Mouse (Mus musculus) CD4-positive helper T cell, adult 2 months (primary cell): ENCODE measurements at regions not wholly inside any gene's neighbourhood (a gene's known extent, or its start where the extent isn't known, plus 50 kb on each side); places are given as distances from the start of the nearest gene placed in this dataset.

Experiments
- DNase-seq: peaks from one replicate; pipeline ENCODE4 v3.0.0-alpha.2; 2012; ENCODE audit warnings: low read depth, missing footprints, low spot score

DNA sequence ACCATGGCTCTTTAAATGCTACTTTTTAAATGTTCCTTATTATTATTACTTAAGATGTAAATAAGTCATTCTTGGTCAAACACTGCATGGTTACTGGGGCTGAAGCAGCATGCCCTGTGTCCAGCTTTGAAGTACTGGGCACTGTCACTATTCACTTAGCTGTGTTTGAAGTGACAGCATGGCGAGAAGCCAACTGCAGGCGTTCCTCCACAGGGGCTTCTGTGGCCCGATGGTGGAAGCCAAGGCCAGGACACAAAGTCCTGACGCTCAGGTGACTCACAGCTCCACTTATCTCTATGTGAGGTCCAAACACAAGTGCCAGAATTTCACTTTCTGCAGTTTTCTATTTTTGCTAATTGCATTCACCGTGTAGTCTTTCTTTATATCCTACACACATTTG is 65.3 kb downstream of the Cdca7 start:
- DNase-seq = no peak

DNA sequence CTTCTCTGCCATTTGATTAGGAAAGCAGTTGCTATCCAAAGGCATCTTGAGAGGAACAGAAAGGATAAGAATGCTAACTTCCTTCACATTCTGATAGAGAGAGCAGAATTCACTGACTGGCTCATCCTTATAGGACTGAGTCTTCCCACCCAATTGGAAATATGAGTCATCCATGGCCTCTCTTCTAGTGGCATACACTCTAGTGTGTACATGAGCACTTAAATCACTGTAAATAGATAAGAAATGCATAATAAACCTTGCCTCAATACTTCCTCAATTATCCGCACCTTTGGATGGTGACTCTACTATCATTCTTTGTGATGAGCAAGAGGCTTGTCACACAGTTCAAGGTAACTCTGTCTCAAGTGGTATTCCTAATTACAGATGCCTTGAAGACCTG is 69.5 kb downstream of the Cdca7 start:
- no peak for DNase-seq

DNA sequence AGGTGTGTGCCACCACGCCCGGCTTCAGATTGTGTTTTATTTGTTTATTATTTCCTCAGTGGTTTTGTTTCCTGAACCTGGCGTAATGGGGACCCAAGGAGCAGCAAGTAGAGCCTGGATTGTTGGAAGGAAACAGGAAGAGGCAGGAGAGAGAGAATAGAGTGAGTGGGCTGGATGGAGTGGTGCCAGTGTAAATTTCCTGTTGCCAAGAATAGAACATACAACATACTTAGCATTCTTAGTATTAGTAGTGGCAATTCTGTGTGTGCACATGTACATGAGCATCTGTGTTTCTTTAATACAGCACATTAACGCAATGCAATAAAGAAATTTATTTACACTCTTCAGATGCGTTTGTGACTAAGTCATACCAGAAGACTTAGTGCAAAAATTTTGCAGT is 70.5 kb downstream of the Cdca7 start:
- no peak for DNase-seq

DNA sequence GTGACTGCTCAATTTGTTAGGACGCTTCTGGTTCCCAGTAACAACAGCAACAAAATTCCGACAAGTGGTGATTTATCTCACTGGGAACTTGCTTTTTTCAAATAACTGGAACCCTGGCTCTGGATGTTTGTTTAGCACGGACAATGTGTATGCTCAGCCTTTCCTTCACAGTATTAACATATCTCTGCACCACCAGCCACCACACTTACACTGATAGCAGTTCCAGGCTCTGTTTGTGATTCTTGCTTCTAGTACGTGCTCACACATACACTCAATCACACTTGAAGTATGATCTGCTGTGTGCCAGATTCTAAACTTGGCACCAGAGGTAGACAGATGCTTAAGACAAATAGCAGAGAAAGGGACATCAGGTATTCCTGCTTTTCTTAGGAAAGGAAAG is 71.0 kb downstream of the Cdca7 start:
- DNase-seq = no peak

DNA sequence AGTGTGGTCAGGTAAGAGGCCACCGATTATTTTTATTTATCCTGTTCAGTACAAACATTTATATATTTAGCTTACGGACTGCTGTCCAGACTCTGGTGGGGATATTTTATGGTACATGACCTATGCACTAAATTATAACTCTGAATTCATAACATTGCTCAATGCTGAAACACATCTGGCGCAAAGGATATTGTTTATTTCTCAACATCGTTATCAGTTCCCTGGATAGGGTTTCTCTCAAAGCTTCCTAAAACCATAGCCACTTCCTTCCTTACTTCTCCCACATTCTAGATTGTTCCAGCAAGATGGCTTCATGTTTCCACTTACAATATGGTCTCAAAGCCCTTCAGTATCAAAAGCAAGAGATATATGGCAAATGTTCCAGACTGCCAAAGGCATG is 75.3 kb downstream of the Cdca7 start:
- DNase-seq = no peak

DNA sequence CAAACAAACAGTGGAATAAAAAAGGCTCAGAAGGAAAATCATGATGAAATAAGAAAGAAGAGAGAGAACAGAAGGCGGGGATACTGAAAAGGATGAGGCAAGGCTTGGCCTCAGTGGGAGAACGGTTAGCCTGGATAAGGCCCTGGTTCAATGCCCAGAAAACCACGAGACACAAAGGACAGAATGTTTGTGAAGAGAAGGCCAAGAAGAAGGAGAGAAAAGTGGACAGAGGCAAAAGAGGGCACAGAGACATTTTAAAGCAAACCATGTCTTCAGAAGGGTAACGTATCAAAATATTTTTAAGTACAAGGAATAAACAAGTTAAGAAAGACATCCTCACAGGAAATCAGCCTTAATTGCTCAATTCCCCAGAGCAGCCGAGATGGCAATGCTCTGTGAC is 78.6 kb downstream of the Cdca7 start:
- DNase-seq = no peak

DNA sequence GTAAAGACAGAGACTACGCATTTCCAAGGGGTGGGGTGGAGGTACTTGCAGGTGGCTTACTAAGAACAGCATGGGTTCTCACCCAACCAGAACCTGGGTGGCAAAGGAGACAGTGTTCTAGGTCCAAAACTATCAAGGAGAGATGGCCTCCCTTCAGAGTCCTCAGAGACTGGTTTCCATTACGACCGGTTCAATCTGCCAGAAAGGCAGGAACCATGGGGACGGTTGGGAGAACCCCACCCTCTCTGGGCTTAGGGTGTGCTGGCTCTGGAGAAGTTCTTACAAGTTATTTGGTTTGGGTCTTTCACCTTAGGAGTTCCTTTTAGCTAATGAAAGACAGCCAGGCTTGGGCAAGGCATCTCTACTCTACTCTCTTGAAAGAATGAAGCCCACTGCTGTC is 79.2 kb downstream of the Cdca7 start:
- no peak for DNase-seq

DNA sequence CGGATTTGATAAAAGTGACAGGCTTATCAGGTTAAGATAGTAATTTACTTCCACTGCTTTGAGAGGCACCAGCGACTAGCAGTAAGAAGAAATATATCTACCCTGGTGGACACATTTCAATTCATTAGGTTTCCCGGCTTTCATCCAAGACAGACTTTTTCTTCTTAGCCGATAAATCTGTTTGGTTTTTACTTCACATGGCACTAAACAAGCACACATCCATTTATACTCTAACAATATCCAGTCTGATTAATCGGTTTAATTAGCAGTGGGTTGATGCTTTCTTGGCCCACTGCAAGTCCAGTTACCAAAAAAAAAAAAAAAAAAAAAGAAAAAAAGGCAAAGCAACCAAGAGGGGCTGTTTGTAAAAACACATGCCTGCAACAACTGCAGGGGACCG is 79.6 kb downstream of the Cdca7 start:
- DNase-seq = no peak

DNA sequence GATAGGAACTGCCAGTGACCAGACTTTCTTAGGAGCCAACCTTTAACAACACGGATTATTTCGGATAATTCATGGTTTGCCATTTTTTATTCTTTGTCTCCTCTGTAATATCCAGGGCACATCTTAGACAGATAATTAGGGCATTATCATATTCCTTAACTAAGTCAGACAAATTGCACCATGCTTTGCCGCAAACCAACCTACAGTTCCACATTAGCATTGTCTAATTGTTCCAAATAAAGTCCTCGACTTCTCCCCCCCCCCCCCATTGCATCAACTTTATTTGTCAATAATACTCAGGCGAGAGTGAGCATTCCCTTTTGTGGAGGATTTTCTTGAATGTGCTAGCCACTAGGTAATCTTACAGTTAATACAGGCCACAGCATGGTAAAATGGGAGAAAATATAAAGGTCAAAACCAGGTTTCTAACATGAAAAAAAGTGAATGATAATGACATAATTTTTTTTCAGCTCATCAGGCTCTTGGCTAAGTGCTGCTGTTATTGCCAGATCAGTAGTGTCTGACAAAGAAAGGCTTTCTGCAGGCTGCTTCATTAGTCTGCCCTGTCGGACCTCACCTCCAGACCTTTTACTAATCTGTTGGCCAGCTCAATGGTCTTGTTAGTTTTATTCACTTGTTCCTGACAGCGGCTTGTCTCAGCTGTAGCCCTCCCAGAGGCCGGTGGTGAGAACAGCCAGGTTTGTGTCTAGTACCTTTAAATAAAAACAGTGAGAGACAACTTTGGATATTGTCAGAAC is 80.3 kb downstream of the Cdca7 start:
- no peak for DNase-seq

DNA sequence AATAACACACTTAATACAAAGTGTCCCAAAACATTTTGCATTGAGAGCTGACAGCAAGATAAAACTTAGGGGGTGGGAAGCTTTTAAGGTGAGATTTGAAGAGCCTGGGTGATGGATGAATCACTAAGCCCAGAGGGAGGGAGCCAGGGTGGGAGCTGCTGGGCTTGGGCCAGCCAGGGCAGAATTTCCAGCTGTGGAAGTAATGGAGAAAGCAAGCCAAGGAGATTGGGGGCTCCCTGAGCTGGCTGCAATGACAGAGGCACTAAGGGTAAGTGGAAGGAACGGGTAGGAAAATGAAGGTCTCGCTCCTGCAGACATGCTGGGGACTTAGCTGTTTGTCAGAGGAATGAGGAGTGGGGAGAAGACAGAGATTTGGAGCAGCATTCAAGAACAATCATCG is 81.2 kb downstream of the Cdca7 start:
- DNase-seq = no peak

DNA sequence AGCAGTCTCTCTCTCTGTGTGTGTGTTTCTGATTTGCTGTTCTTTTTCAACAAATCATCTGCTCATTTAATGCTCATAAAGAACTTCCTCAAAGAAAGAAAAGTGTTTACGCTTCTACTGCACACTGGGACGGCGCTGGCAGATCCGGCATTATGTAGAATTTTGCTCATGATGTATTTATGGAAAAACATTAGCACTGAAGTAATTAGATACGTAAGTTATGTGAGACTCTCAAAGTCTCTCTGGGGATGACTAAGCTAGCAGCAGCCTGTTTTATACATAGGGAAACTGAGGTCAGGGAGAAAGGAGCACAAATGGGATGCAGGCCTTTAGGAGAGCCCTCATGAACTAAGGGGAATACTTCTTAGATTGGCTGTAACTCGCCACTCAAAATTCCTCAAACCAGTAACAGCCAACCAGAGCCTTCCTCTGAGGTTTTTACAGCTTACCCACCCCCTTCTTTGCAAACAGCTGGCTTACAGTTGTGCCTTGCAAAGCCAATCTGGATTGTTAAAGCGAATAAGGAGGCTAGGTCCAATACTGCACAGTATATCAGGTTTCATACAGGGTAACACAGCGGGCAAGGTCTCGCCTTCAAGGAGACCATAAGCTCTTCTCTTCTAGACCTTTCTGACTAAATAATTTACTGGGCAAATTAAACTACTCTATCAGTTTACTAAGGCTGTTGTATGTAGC is 81.8 kb downstream of the Cdca7 start:
- DNase-seq = no peak

DNA sequence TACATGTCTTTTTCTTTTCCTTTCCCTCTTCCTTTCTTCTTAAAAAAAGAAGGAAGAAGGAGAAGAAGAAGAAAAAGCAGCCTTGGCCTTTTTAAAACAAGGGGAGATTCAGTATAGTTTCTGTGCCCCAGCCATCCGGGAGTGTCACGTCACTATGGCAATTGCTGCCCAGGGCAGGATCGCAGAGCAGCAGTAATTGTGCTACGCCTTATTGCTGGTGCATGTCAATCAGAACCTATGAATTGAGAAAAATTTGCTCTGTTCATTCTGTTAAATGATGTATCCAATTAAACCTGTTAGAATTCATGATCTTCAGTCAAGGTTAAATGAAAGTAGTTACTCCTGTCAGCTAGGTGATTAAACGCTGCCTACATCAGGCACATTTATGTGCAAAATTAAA is 85.4 kb downstream of the Cdca7 start:
- no peak for DNase-seq

DNA sequence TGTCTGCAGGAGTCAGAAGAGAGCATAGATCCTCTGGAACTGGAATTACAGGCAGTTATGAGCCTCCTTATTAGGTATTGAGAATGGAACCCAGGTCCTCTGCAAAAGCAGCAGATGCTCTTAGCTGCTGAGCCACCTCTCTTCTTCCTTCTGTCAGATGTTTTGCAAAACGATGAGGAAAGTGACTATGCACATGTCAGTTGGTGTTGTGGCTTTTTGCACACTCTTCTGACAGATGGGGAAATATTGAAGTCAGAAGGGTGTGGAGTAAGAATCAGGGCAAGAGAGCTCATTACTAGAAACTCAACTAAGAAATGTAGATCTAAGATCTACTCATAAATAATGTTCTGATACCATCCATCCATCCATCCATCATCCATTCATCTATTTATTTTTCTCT is 102.4 kb downstream of the Cdca7 start:
- no peak for DNase-seq

DNA sequence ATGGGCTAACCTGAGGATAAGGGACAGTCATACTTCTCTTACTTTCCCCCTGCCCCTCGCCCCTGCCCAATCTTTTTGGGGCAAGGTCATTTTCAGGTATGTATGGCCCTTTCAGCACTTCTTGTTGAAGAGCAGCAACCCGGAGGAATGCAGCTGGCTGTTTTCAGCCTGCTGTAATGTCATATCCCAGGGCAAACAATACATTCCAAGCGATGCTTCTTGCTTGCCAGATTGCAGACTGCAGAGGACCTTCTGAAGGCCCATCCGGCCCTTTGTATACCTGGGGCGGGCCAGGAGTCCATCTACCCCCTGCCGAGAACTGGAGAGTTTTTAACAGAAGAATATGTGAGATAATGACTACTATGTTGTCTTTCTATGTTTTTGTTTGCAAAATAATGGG is 105.2 kb downstream of the Cdca7 start:
- DNase-seq = no peak

DNA sequence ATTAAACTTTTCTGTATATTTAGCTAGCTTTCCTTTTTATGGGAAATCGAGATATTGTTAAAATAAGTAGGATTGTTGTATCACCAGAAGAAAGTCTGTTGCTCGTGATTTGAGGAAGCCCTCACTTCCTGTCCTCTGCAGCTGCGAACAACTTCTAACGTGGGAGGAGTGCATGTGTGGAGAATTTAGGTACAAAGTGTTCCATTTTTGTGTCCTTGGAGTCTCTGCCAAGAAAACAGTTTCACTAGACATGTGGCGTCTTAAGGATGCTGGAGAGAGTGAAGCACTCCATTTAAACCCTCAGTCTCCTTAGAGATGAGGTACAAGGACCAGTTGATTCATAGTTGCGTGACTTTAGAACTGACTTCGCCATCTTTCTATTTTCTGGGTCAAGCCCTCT is 112.9 kb downstream of the Cdca7 start:
- DNase-seq = no peak

DNA sequence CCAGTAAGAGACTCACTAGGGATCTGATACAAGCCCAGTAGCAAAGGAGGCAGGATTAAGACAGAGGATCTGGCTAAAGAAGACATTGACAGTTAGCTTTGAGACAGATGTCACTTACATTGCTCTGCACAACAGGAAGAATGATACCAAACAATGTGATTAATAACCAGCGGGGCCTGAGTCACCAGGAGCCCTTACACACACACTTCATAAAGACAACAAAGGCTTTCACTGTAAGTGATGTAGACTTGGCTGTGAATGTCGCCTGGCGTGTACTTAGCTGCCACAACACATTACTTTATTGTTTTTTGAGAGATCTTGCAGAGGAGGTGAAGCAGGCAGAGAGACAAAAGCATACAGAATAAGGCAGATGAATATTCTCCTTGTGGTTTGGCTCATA is 116.1 kb downstream of the Cdca7 start:
- DNase-seq = no peak

DNA sequence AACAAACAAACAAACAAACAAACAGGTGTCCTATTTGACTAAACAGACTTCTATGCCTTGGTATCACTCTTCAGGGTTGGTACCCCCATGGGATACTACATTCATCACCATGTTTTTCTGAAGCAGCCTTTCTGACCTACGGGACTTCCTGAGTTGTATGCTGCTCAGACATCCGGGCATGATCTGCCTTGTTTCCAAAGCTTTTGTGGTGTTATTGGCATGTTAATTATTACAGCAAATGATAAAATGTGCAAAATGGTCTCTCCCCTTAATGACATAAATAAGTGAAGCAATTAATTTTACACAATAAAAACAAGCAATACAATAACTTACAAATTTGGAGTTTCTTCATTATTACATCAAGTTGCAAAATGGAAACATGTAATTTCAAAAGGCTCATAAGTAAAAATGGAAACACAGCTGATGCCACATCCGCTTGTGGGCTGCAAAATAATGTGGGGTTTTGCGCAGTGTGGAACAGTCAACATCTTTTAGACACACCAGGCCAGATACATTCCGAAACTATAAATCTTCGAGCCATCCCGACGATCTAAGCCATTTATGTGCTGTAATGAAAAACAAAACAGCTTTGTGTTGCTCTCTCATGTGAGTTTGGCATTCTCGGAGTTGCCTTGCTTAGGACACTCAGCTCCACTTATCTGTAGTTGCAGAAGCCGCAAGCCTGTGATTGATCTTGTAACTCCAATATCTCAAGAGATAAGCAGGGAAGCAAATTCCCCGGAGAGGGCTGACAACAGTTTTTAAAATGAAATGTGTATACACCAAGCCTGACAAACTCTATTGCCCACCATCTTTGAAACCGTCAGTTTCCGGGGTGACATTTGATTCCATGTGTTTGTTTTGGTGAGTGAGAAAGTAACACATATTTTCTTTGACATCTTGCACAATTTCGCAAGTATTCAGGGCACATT is 121.3 kb downstream of the Cdca7 start:
- no peak for DNase-seq

DNA sequence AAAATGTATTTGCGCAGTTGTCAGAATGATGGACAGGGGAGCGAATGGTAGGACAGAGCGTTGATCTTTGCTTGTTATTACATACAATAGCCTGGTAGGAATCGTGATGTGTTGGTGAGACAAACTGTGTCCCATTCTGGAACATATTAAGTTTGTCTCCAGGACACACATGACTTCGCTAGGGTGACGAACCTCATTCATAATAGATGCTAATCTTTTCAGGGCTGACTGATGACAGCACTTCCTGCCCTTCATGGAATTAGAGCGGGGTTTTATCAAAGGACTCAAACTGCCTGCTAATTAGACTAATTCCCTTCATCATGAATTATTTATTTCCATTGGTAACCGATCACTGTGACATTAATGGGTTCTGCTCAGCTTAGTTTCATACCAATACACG is 122.0 kb downstream of the Cdca7 start:
- no peak for DNase-seq

DNA sequence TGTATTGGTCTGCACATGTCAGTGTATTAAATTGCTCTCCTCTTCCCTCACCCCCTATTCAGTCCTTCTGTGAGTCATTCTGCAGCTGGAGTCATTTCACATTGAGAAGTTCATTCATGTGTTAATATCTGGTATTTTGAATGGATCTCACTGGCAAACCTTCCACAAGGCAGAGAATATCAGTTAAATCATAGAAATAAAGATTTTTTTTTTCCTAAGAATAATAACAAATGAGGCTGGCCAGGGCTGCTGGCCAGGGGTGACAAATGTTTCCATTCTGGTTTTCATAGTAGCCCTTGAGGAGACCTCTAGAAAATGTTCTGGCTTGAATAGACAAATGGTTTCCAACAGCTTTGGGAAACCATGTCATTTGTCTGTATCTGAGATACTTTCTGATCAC is 124.8 kb downstream of the Cdca7 start:
- DNase-seq = no peak

DNA sequence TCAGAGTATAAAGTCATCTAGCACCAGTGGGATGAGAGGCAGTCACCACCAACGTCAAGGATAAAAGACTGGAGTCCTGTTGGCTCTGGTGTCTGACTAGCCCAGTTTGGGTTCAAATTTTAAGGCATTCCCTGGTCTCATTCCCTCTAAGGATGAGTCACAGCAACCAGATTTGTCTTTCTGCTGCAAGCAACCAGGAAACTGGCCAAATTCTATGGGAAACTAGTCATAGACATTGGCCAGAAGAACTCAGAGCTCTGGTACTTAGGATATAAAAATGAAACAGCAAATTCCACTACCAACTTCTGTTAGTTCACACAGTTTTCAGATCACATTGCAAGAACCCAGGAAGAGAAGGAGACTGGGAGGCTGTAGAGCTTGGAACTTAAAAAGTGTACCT is 126.2 kb downstream of the Cdca7 start:
- no peak for DNase-seq

DNA sequence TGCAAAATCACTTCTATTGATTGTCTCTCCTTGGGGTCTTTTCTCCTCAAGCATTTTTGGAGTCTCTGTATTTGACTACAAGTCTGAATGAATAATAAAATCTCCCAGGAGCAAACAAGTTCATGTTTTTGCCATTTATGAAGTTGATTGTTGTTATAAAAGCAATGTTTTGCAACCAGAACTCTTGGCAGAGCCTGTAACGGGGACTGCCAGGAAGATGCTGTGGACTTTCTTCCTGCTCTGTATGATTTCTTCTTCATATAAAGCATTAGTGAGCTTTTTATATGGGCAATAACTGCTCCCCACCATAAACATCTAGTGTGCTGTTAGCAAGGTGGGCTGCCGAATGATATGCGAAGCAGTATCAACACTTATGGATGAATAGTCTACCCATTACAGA is 136.3 kb downstream of the Cdca7 start:
- no peak for DNase-seq

DNA sequence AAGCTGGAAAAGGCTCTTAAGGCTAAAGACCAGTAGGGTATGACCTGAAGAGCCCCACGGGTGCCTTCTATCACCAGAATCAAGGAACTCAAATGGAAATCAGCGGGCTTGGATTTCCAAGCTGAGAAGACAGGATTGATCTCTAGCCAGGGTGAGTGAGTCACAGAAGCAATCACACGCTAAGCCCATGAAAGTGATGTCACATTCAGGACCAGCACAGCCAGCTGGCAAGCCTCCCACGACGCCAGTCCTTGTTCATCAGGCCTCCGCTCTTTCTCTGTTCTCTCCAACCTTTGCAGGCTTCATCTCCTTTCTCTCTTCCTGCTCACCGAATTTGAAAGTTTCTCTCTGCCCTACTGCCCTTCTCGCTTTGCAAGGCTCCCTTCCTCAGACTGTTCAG is 138.3 kb downstream of the Cdca7 start:
- no peak for DNase-seq

DNA sequence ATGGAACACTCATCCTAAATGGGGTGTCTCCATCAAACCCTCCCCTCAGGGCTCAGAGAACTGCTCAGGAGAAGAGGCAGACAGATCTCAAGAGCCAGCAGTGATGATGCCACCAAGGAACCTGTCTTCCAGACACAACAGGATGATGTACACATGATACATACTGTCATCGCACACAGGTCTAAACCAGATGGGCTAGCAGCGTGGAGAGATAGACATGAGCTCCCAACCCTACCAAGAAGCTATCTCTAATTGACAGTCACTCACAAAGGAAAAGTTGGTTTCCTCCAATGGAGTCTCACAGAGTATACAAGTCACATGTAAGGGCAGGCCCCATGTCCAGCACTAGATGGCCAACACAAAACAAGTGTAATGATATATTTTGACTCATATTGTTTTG is 139.9 kb downstream of the Cdca7 start:
- no peak for DNase-seq
